Mouse (Mus musculus): ENCODE data around the gene Itga2b.

Gene Itga2b

DNA sequence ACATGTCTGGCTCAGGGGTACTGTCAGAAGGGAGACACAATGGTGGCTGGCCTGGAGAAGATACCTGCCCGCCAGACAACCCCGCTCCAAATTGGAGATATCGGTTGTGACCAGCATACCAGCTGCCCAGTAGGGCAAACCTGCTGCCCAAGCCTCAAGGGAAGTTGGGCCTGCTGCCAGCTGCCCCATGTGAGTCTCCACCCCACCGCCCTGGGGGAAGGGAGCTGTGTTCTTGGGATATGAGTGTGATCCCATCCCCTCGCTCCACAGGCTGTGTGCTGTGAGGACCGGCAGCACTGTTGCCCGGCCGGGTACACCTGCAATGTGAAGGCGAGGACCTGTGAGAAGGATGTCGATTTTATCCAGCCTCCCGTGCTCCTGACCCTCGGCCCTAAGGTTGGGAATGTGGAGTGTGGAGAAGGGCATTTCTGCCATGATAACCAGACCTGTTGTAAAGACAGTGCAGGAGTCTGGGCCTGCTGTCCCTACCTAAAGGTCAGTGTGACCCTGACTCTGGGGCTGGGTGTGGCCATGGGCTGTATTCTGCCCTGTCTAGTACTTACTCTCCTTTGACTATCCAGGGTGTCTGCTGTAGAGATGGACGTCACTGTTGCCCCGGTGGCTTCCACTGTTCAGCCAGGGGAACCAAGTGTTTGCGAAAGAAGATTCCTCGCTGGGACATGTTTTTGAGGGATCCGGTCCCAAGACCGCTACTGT lies 34.0 kb downstream of the Itga2b start:
- DNase-seq (ENCODE audit: low spot score): no peak

DNA sequence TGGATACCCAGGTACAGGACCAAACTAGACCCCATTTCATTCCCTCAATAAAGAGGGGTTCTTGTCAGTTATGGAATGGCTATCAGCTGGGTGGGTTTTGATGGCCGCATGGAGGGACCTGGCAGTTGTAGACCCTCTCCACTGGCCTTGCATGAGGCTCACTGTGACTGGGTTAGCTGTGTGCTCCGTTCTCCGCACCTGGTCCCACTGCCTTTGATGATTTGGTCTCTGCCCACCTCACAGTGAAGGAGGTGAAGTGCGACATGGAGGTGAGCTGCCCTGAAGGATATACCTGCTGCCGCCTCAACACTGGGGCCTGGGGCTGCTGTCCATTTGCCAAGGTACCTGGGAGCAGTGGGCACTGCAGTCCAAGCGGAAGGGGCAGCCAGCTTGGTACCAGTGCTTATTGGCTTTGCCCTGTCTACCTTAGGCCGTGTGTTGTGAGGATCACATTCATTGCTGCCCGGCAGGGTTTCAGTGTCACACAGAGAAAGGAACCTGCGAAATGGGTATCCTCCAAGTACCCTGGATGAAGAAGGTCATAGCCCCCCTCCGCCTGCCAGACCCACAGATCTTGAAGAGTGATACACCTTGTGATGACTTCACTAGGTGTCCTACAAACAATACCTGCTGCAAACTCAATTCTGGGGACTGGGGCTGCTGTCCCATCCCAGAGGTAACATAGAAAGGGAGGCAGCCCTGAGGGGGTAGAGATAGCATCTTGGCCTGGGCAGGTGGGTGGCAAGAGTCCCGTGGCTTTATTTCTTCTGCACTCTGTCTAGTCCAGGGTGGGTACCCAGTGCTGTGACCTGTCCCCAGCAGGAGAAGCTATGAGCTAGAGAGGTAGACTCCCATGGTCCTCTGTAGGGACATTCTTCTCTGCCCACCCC lies 34.9 kb downstream of the Itga2b start:
- no peak for DNase-seq (ENCODE audit: low spot score)

DNA sequence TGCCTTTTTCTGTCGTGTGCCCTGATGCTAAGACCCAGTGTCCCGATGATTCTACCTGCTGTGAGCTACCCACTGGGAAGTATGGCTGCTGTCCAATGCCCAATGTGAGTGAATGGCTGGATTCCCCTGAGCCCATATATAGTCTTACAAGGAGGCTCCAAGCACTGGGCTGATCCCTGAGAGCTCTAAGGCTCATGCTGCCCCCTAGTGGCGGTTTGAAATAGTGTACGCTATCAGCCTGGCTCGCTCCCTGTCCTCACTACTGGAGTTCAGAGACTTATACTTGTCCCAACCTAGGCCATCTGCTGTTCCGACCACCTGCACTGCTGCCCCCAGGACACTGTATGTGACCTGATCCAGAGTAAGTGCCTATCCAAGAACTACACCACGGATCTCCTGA lies 35.5 kb downstream of the Itga2b start:
- DNase-seq (ENCODE audit: low spot score): peak; percentile 67

DNA sequence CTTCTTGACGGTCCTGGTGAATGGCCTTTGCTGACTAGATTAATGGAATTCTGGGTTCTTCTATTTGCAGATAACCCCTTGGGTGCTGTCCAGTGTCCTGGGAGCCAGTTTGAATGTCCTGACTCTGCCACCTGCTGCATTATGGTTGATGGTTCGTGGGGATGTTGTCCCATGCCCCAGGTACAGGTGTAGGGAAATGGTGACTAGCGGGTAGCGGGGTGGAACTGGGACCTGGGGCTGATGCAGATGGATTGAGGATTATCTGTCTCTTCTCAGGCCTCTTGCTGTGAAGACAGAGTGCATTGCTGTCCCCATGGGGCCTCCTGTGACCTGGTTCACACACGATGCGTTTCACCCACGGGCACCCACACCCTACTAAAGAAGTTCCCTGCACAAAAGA lies 36.1 kb downstream of the Itga2b start:
- no peak for DNase-seq (ENCODE audit: low spot score)

DNA sequence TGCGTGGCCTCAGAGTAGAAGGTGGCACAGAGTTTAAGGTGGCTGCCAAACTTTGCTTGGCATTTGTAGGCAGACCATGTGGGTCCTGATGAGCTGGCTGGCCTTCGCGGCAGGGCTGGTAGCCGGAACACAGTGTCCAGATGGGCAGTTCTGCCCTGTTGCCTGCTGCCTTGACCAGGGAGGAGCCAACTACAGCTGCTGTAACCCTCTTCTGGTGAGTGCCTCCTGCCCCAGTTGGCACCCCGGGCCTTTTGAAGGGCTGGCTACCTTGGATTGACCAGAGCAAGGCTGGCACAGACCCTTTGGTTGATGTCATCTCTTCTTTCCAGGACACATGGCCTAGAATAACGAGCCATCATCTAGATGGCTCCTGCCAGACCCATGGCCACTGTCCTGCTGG lies 37.0 kb downstream of the Itga2b start:
- no peak for DNase-seq (ENCODE audit: low spot score)

DNA sequence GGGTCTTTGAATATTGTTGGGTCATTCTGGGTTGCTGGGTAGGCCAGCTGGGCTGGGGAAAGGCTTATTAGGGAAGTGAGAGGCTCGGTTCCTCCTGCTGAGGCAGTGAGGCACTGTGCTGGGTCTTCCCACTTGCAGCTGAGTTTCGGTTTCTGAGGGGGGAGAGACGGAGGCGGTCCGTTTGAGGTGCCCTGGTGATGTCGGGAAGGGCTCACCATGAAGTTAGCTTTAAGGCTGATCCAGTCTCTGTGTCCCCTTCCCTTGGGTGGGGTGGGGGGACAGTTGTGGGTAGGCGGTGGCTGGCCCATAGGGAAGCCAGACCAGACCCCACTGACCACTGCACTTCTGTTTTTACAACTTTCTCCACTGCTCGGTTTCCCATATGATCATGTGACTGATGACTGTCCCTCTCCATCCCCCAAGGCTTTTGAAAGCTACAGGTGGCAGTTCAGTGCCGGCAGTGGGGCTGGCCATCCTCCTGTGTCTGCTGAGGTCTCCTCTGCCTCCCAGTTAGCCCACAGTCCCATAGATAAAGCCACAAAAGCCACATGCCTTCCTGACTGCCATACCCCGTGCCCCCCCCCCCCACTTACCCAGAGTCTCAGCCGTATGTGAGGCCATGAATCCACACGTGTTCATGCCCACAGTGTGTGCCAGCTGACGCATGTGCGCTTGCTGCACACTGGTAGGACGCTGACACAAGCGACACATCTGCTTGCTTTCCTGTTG lies 37.6 kb downstream of the Itga2b start:
- DNase-seq (ENCODE audit: low spot score): no peak

DNA sequence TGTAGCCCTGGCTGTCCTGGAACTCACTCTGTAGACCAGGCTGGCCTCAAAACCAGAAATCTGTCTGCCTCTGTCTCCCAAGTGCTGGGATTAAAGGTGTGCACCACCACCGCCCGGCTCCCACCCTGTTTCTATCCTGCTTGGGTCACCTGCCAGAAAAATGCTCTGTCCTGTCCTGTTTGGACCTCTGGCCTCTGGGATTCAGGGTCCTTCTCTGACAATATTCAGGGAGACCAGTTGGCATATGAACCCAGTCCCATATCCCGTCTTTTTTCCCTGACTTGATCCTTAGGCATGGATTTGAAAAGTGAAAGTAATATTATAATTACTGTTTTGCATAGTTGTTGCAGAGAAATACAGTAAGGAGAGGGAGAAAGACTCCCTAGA lies 38.2 kb downstream of the Itga2b start:
- DNase-seq (ENCODE audit: low spot score): no peak

DNA sequence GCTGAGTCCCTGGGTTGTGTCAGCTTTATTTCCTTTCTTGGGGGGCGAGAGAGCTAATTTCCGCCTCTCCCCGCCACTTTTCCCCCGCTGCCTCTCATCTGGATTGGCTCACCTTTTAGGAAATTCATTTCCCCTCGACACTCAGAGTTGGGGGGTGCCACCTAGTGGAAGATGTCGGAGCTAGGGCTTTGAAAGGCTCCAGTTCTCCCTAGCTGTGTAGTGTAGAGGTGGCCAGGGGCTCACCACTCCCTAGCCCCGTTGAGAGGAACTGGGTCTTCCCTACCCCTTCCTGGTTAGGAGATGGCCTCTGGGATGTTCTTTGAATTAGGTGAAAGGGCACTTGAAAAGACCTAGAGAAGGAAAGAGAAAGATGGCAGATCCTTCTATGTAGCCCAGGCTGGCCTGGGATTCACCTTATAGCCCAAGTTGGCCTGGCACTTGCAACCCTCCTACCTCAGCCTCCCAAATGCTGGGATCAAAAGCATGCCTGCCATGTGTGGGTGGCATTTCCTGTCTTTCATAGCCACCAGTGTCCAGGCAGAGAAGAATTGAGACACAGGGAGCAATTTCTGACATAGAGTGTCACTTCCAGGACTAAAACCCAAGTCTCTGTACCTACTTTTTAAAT lies 38.8 kb downstream of the Itga2b start:
- DNase-seq (ENCODE audit: low spot score): no peak

DNA sequence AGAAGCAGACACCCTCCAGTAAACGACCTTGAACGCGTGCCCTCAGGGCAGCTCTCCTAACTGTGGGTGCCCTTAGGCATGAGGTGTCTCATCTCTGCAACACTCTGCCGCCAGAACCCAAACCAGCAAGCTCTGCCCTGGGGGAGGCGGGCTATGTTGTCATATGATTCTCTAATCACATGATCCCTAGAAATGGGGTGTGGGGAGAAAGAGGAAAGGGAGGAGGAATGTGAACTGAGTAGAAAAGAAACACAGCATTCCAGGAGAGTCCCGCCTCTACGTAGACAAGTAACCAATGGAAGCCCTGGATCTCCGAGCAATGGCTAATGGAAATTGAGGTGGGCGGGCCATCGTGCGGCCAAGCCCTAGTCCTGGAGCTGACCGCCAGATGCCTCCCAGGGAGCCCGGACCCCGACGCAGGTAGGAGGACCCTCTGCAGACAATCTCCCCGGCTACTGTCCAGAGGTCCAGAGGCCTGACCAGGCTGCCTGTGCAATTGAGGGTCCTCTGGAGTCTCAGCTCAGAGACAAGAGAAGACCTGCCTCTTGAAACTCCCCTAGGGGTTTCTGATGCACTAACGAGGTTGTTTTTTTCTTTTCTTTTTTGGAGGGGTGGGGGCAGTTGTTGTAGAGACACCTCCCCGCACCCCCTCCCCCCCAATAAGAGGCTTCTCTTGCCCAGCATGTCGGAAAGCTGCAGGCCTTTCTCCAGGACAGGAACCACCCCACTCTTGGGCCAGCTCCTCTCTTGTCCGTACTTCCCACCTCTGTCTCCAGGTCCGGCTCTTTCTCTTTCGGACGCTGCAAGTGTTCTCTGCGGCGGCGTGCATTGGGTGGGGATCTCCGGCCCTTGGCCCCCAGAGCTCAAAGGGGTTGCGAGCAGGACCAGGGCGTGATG lies 39.6 kb downstream of the Itga2b start, which contains the start of gene Grn:
Gene Grn, plus strand, starts transcription at position 195 of the 897 bp plus-strand sequence.
- DNase-seq (ENCODE audit: low spot score): peak; percentile 91

DNA sequence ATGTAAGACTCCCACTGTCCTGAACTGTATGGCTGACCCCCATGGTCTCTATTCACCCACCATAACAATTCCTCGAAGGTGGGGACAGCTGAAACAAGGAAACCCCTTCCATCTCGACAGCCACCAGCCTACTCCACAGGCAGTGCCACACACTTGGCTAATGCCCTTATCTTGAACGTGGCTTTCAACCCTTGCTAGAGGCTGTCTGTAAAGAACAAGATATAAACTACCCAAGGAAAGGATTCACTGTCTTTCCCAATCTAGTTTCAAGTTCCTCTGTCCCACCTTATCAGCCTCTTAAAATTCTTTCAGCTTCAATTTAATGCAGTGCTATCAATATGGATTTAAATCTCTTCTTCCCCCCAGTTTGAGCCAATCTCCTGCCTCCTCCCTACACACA lies 40.4 kb downstream of the Itga2b start:
- DNase-seq (ENCODE audit: low spot score): no peak

DNA sequence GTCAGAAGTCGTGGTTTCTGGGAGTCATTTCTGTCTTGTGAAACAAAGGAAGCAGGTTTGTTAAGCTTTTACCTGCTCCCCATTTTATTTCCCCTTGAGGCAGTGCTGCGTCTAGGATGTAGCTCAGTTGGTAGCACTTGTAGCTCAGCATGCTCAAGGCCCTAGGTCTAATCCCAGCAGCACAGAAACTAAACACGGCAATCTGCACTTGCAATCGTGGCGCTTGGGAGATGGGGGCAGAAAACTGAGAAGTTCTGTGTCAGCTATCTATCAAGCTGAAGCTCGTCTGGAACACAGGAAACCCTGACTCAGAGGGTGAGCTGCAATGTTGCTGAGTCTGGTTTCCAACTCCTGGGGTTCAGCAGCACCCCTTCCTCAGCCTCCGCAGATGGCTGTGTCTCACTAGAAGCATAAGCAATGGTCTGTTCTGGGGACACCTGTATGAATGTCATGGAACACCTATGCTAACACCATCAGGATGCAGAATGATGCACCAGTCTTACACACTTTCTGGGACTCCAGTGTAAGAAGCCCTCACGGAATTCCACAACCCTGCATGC lies 40.9 kb downstream of the Itga2b start:
- no peak for DNase-seq (ENCODE audit: low spot score)

DNA sequence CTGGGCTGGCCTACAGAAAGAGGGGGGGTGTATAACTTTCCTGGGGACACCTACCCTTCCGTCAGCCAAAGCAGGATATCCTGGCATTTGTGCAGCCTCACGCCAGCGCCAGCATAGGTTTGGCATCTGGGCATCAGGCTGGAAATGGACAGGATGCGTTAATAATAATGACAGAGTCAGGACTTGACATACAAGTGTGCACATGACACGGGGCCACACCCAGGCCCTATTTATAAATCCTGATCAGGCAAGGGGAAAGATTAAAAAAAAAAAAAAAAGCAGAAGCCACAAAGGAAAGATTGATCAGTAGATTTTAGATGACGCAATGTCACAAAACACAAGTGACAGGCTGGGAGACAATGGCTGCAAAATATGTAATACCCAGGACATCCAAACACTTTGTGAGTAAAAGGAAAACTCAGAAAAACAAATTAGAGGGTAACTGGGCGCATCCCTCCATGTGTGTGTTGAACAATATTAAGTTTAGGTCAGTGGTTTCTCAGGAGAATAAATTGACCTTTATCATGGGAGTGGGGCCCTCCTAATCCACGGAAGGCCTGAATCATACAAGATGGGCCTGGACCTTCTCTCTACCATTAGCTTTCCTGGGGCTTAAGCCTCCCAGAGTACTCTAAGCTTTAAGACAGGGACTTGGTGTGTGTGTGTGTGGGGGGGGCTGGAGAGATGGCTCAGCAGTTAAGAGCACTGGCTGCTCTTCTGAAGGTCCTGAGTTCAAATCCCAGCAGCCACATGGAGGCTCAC lies 44.2 kb downstream of the Itga2b start:
- DNase-seq (ENCODE audit: low spot score): no peak

DNA sequence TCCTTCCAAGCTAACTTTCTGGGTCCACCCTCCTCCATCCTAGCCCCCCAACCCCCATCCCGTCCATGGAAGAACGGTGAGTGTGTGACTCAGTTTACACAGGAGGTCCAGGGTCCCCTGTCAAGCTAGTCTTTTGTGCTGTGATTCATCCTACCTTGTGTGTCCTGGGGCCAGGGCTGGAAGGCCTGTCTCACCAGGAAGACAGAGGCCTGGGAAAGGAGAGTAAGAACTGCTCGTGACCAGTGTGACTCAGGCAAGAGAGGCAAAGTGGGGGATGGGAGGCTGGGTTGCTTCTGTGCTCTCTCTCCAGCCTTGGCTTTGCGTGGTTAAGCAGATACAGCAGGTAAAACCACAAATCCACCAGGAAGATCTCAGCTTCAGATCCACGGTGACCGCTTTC lies 45.3 kb downstream of the Itga2b start:
- no peak for DNase-seq (ENCODE audit: low spot score)

DNA sequence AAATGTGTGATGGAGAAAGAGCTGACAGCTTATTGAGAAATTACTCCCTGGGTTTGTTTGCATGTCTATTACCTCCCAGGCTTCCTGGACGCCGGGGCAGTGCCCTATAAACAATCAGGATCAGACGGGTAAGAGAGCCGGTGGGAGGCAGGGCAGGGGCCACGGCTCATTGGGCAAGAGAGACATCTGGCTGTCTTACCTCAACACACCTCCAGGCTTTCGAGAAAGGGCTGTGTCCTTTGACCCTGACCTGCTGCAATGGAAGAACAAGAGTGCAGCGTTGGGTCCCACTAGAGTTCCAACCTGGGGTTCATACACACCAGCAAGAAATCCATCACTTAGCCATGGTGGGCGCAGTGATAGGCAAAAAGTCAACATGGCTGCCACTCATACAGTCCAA lies 48.4 kb downstream of the Itga2b start:
- DNase-seq (ENCODE audit: low spot score): no peak

DNA sequence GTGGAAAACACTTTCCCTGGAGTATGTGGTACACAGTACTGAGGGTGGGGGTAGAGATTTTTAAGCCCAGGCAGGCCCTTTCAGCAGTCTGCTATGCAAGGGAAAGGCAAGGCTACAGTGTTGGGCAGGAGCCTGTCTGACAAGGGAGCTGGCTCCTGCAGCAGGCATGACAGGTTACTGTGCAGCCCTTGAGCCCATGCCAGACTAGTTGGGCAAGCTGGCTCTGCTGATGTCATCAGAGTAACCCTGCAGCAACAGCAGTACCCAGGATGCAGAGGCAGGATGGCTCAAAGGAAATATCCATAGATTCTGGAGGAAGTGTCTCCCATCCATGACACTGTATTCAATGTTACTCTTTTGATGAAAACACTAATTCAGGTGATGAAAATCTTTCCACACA lies 51.0 kb downstream of the Itga2b start:
- DNase-seq (ENCODE audit: low spot score): no peak

DNA sequence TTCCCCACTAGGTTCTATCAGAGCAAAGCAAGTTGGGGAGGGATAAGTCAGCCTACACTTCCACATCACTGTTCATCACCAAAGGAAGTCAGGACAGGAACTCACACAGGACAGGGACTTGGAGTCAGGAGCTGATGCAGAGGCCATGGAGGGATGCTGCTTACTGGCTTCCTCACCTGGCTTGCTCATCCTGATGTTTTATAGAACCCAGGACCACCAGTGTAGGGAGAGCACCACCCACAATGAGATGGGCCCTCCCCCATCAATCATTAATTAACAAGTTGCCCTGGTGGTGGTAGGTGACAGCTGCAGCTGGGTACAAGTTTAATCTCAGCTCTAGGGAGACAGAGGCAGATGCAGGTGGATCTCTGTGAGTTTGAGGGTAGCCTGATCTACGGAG lies 52.8 kb downstream of the Itga2b start:
- no peak for DNase-seq (ENCODE audit: low spot score)

DNA sequence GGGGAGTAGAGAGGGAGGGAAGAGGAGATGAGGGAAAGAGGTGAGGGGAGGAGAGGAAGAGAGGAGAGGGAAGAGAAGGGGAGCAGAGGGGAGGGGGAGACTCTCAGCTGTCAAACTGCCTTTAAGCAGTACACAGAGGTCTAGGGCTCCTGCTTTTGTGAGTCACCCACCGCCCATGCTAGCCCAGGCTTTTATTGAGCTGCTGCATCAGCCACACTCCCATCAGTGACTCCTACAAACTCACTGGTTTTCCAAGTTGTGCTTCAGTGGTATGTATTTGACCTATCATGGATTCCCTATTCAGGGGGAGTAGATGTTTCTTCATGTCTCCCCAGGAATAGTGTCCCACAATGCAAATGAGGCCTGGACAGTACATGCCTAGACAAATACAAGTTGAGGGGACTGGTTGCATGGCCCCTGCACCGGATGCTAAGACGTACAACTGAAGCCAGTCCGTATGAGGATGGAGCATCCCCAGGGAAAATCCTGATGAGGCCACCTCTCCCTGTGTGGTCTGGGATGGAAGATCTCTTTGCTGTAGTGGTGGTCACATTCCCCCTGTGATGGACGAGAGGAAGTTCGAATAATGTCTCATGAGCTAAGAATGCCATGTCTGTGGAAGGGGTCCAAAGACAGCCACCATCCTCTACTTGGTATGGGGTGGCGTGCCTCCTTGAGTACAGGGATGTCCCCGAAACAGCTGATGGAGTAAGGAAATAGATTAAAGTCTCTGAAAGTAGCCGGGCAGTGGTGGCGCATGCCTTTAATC lies 54.7 kb downstream of the Itga2b start:
- DNase-seq (ENCODE audit: low spot score): no peak

DNA sequence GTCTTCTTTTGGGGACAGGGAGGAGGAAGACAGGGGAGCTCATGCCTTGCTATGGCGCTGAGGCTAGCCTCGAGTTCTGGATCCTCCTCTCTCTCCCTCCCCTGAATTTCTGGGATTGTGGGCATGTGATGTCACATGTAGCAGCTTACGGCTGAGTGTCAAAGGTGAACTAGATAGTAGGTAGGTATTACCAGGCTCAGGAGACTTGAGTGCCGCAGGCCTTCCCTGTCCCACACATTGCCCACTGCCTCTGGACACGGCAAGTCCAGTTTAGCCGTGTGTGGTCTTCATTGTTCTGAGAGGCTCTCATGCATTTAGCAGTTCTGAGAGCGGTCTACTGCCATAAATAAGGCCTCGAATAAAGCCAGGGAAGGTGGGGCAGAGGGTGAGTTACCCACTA lies 56.9 kb downstream of the Itga2b start:
- peak; percentile 5 for DNase-seq (ENCODE audit: low spot score)

DNA sequence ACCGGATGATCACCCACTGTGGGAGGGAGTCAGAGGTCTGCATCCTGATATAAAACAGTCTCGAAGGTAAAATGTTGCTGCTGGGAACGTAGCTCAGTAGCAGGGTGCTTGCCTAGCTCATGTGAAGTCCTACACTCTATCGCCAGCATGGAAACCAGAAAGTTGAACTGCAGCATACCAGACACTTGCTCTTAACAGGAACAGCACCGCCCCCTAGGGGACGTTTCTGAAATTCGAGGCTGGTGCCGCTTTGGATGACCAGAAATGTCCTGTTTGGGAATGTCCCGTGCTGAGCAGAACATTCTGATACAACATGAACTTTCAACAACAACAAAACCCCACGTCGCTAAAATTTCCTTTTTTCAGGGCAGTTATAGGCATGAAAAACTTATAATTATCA lies 58.2 kb downstream of the Itga2b start:
- peak; percentile 78 for DNase-seq (ENCODE audit: low spot score)

Measured in ovary, adult 18-20 months (tissue).